ENCODE assay signal across 9 mouse cellular contexts in genomic region chr9:54765336-54766085, GRCm38 (mm10). TPM values are rescaled to one million over a fixed set of nuclear protein-coding genes. Genes with fewer than 3 reads are reported as not detected.
DNase-seq lines count a peak whose midpoint lies in the region; ATAC-seq and TF ChIP-seq lines count a peak whose summit lies in the region.
"Had no signal": no experiment of that assay in that cellular context is flagged by ENCODE, and none has a peak within 500 bp of the region (broad histone marks: within the 10 kb centered on the region; RNA-seq: fewer than 3 reads in every experiment).

No protein-coding gene starts in this region.

- intact Hi-C loops in left cerebral cortex, postnatal 14 days (cut with DNase I): no loop called here

- DNase-seq in lung, embryonic 14.5 days: peak; percentile 39
- DNase-seq in lung, postnatal 4 days: no peak
- DNase-seq in right cerebral cortex, adult 18-20 months: no peak
- no peak for DNase-seq in left cerebral cortex, postnatal 14 days (ENCODE audit: low spot score in 2 of 2)
- no peak for DNase-seq in cerebellum, adult 9-11 months

- under 1% methylated on average over 41 of the region's 41 CpGs for WGBS in lung, embryonic 14.5 days
- WGBS in embryonic facial prominence, embryonic 15.5 days: 1% methylated on average over 41 of the region's 41 CpGs
- under 1% methylated on average over 41 of the region's 41 CpGs for WGBS in limb, embryonic 13.5 days
- 1% methylated on average over 41 of the region's 41 CpGs for WGBS in stomach, embryonic 14.5 days

- no peak overlapping the region for H3K27ac ChIP-seq in lung, embryonic 14.5 days (ENCODE audit: low read depth)
- no peak overlapping the region for H3K27ac ChIP-seq in embryonic facial prominence, embryonic 15.5 days (replicated peaks)
- H3K27ac ChIP-seq in limb, embryonic 13.5 days: no peak overlapping the region
- no peak overlapping the region for H3K27ac ChIP-seq in stomach, embryonic 14.5 days (ENCODE audit: low read length)

- H3K9ac ChIP-seq in lung, embryonic 14.5 days: peak overlapping the region; percentile 43
- H3K9ac ChIP-seq in embryonic facial prominence, embryonic 15.5 days: peak overlapping the region; percentile 24
- peak overlapping the region; percentile 75 for H3K9ac ChIP-seq in limb, embryonic 13.5 days
- no peak overlapping the region for H3K9ac ChIP-seq in stomach, embryonic 14.5 days (replicated peaks; ENCODE audit: low read depth, low read length)

- no peak for TF ChIP-seq CTCF in lung, embryonic 14.5 days (IDR thresholded peaks at IDR 0.05; ENCODE audit: low read depth)

- peak overlapping the region; percentile 72 for H3K4me2 ChIP-seq in lung, embryonic 14.5 days
- peak overlapping the region; percentile 89 for H3K4me2 ChIP-seq in embryonic facial prominence, embryonic 15.5 days (replicated peaks)
- peak overlapping the region; percentile 94 for H3K4me2 ChIP-seq in limb, embryonic 13.5 days (replicated peaks)
- H3K4me2 ChIP-seq in stomach, embryonic 14.5 days (replicated peaks; ENCODE audit: low read depth, low read length): peak overlapping the region; percentile 85

- ATAC-seq in lung, embryonic 14.5 days (ENCODE audit: insufficient read depth): peak; percentile 29; the same call in 1 of the 2 replicates
- ATAC-seq in embryonic facial prominence, embryonic 15.5 days (ENCODE audit: insufficient number of reproducible peaks, low FRiP score, low TSS enrichment, low read depth): no peak
- peak; percentile 49; the same call in 1 of the 2 replicates for ATAC-seq in limb, embryonic 13.5 days (ENCODE audit: low FRiP score, low read depth)
- ATAC-seq in stomach, embryonic 14.5 days (ENCODE audit: insufficient number of reproducible peaks, insufficient read depth, low FRiP score, low read depth): no peak

- H3K4me3 ChIP-seq in lung, embryonic 14.5 days (ENCODE audit: low read depth, low read length): peak overlapping the region; percentile 39
- peak overlapping the region; percentile 51 for H3K4me3 ChIP-seq in embryonic facial prominence, embryonic 15.5 days (replicated peaks)
- H3K4me3 ChIP-seq in limb, embryonic 13.5 days: peak overlapping the region; percentile 59
- H3K4me3 ChIP-seq in stomach, embryonic 14.5 days (ENCODE audit: low read depth, low read length): peak overlapping the region; percentile 37

- no peaks in the 10 kb centered on the region for H3K9me3 ChIP-seq in lung, embryonic 14.5 days (ENCODE audit: low read depth, low read length)
- no peaks in the 10 kb centered on the region for H3K9me3 ChIP-seq in embryonic facial prominence, embryonic 15.5 days (replicated peaks)
- no peaks in the 10 kb centered on the region for H3K9me3 ChIP-seq in limb, embryonic 13.5 days
- H3K9me3 ChIP-seq in stomach, embryonic 14.5 days (ENCODE audit: control insufficient read depth, low read depth, low read length): no peaks in the 10 kb centered on the region

- peaks cover 53% of the 10 kb centered on the region for H3K27me3 ChIP-seq in lung, embryonic 14.5 days (ENCODE audit: insufficient read depth, low read length)
- H3K27me3 ChIP-seq in embryonic facial prominence, embryonic 15.5 days: peaks cover 39% of the 10 kb centered on the region
- H3K27me3 ChIP-seq in limb, embryonic 13.5 days: peaks cover 44% of the 10 kb centered on the region
- H3K27me3 ChIP-seq in stomach, embryonic 14.5 days (ENCODE audit: control insufficient read depth, insufficient read depth, low read length): peaks cover 16% of the 10 kb centered on the region

- H3K36me3 ChIP-seq in lung, embryonic 14.5 days (ENCODE audit: insufficient read depth): no peaks in the 10 kb centered on the region
- H3K36me3 ChIP-seq in embryonic facial prominence, embryonic 15.5 days: no peaks in the 10 kb centered on the region
- H3K36me3 ChIP-seq in limb, embryonic 13.5 days: no peaks in the 10 kb centered on the region
- no peaks in the 10 kb centered on the region for H3K36me3 ChIP-seq in stomach, embryonic 14.5 days (ENCODE audit: control insufficient read depth, insufficient read depth, low read length)

- no peaks in the 10 kb centered on the region for H3K4me1 ChIP-seq in lung, embryonic 14.5 days (ENCODE audit: insufficient read depth)
- peaks cover 24% of the 10 kb centered on the region for H3K4me1 ChIP-seq in embryonic facial prominence, embryonic 15.5 days
- H3K4me1 ChIP-seq in limb, embryonic 13.5 days: peaks cover 42% of the 10 kb centered on the region
- peaks cover 13% of the 10 kb centered on the region for H3K4me1 ChIP-seq in stomach, embryonic 14.5 days (ENCODE audit: control insufficient read depth, insufficient read depth, low read length)

RNA-seq across cellular contexts. Expression of gene Crabp1, which starts 1.0 kb away (rescaled TPM):
- 13.2 and 15.1 TPM in 2 replicates for polyA plus RNA-seq in lung, embryonic 14.5 days (2014; fragmentation: Nextera tagmentation; extraction: Ambion mirVana)
- polyA plus RNA-seq in embryonic facial prominence, embryonic 15.5 days (2015; fragmentation: Nextera tagmentation; extraction: Ambion mirVana): 472 and 489 TPM in 2 replicates
- polyA plus RNA-seq in limb, embryonic 13.5 days (2015; fragmentation: Nextera tagmentation; extraction: Ambion mirVana): 572 and 589 TPM in 2 replicates
- polyA plus RNA-seq in stomach, embryonic 14.5 days (2014; fragmentation: Nextera tagmentation; extraction: Ambion mirVana): 99.4 and 126 TPM in 2 replicates
- 1 to 10 TPM; 2.5 to 3.2 TPM for total RNA-seq in left cerebral cortex, postnatal 14 days (2021)
- total RNA-seq: monocyte, adult 5-6 weeks had no signal

RNA-seq across cellular contexts. Expression of gene Wdr61, which starts 31.2 kb away (rescaled TPM):
- 148 and 156 TPM in 2 replicates for polyA plus RNA-seq in lung, embryonic 14.5 days (2014; fragmentation: Nextera tagmentation; extraction: Ambion mirVana)
- polyA plus RNA-seq in embryonic facial prominence, embryonic 15.5 days (2015; fragmentation: Nextera tagmentation; extraction: Ambion mirVana): 142 and 143 TPM in 2 replicates
- polyA plus RNA-seq in limb, embryonic 13.5 days (2015; fragmentation: Nextera tagmentation; extraction: Ambion mirVana): 156 and 174 TPM in 2 replicates
- polyA plus RNA-seq in stomach, embryonic 14.5 days (2014; fragmentation: Nextera tagmentation; extraction: Ambion mirVana): 169 and 175 TPM in 2 replicates
- 10 to 100 TPM; 52.9 to 54.3 TPM for total RNA-seq in left cerebral cortex, postnatal 14 days (2021)

Comparison
In these comparisons a context has a peak if more than half of its experiments do, and no peak if none do; other contexts are left out.
1. ATAC-seq: peak in lung, embryonic 14.5 days (single experiment) and limb, embryonic 13.5 days (single experiment); none in embryonic facial prominence, embryonic 15.5 days (single experiment) and stomach, embryonic 14.5 days (single experiment).
2. Peak in every context shown above with its lines, with median percentiles within 50 percentile points of each other: H3K4me2 ChIP-seq and H3K4me3 ChIP-seq.